Mouse (Mus musculus): Measurements from ENCODE around the gene Sh3rf3. TPM values are rescaled to one million over a fixed set of nuclear protein-coding genes. Genes with fewer than 3 reads are reported as not detected.

Gene Sh3rf3
- polyA plus RNA-seq, 1 experiment from 2014 or later: 0.63 TPM

DNA sequence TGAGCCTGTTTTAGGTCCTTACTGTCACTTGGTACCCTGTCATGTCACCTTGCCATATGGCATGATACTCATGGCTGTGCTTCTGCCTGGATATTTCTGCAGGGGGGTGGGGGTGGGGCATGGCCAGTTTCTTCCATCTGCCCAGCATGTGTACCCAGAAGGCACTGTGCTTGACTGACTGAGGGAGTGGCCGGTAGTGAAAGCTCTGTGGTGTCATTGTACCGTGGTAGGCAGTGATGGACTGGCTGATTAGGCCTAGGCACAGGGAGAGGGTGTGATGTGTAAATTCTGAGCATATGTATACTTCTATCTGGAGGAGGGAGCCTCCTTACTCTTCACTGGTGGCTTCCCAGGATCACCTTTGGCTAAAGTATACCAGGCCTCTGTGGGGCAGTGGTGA, 51.6 kb downstream of the Sh3rf3 start:
- ATAC-seq (replicated peaks; ENCODE audit: insufficient number of reproducible peaks, low FRiP score, low TSS enrichment): no peak
- no peaks in the 10 kb centered on the region for H3K36me3 ChIP-seq (ENCODE audit: control insufficient read depth, insufficient read depth, low read length)
- no peaks in the 10 kb centered on the region for H3K4me1 ChIP-seq (ENCODE audit: control insufficient read depth, insufficient read depth, low read length)
- 74% methylated on average over 2 of the region's 2 CpGs for WGBS (ENCODE audit: insufficient replicate concordance)
- H3K27me3 ChIP-seq (ENCODE audit: control insufficient read depth, insufficient read depth, low read length): no peaks in the 10 kb centered on the region
- no peak overlapping the region for H3K4me3 ChIP-seq (ENCODE audit: low read depth, low read length)
- H3K9ac ChIP-seq (ENCODE audit: low read depth, low read length): no peak overlapping the region
- H3K27ac ChIP-seq (ENCODE audit: low read depth, low read length): no peak overlapping the region
- no peak overlapping the region for H3K4me2 ChIP-seq
- H3K9me3 ChIP-seq (replicated peaks; ENCODE audit: control insufficient read depth, low read length): no peaks in the 10 kb centered on the region

DNA sequence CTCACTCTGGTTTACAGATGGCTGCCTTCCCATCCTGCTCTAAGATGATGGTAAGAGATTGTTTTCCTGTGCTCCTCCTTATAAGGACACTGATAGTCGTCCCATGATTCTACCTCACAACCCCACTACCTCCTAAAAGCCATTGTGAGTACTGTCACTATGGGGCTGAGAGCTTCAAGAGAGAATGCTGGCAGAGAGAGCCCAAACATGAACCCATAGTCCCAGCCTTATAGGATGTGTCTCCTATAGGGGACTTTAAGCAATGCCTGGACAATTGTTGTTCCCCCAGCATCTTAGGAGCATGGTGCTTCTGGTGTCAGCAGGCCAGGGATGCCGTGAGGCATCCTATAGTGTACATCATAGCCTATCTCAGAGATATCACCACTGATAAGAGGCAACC, 54.4 kb downstream of the Sh3rf3 start:
- Histone ChIP-seq H3K36me3 (ENCODE audit: control insufficient read depth, insufficient read depth, low read length) (no peaks in the 10 kb centered on the region), H3K9me3 (replicated peaks; ENCODE audit: control insufficient read depth, low read length) (no peaks in the 10 kb centered on the region), H3K4me1 (ENCODE audit: control insufficient read depth, insufficient read depth, low read length) (no peaks in the 10 kb centered on the region; the same call in 1 of the 2 replicates), H3K4me2 (no peak overlapping the region), H3K9ac (ENCODE audit: low read depth, low read length) (no peak overlapping the region), H3K27me3 (ENCODE audit: control insufficient read depth, insufficient read depth, low read length) (no peaks in the 10 kb centered on the region), H3K4me3 (ENCODE audit: low read depth, low read length) (no peak overlapping the region), H3K27ac (ENCODE audit: low read depth, low read length) (no peak overlapping the region)
- ATAC-seq (replicated peaks; ENCODE audit: insufficient number of reproducible peaks, low FRiP score, low TSS enrichment): no peak
- WGBS (ENCODE audit: insufficient replicate concordance): 64% methylated on average over 2 of the region's 2 CpGs

DNA sequence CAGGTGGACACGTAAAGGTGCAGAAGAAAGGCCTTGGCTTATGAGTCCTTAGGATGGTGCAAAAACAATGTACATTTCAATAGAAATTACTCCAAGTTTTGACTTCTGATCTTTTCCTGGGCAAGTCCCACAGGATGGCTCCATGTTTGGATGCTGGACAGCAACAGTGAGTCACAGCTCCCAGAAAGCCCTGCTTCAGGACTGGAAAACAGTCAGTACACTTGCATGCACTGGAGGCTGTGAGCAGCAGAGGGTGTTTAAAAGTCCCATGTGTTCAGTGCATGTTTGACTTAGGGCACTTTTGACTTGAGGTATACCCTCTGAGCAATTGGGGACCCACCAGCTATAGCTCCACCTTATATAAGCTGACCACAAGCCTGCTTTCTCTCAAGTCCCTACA, 56.7 kb downstream of the Sh3rf3 start:
- WGBS (ENCODE audit: insufficient replicate concordance): 84% methylated on average over 1 of the region's 1 CpGs
- Histone ChIP-seq H3K27me3 (ENCODE audit: control insufficient read depth, insufficient read depth, low read length) (no peaks in the 10 kb centered on the region), H3K27ac (ENCODE audit: low read depth, low read length) (no peak overlapping the region), H3K36me3 (ENCODE audit: control insufficient read depth, insufficient read depth, low read length) (no peaks in the 10 kb centered on the region), H3K9me3 (replicated peaks; ENCODE audit: control insufficient read depth, low read length) (no peaks in the 10 kb centered on the region), H3K4me2 (no peak overlapping the region), H3K4me3 (ENCODE audit: low read depth, low read length) (no peak overlapping the region), H3K9ac (ENCODE audit: low read depth, low read length) (no peak overlapping the region), H3K4me1 (ENCODE audit: control insufficient read depth, insufficient read depth, low read length) (no peaks in the 10 kb centered on the region; the same call in 1 of the 2 replicates)
- ATAC-seq (replicated peaks; ENCODE audit: insufficient number of reproducible peaks, low FRiP score, low TSS enrichment): no peak

DNA sequence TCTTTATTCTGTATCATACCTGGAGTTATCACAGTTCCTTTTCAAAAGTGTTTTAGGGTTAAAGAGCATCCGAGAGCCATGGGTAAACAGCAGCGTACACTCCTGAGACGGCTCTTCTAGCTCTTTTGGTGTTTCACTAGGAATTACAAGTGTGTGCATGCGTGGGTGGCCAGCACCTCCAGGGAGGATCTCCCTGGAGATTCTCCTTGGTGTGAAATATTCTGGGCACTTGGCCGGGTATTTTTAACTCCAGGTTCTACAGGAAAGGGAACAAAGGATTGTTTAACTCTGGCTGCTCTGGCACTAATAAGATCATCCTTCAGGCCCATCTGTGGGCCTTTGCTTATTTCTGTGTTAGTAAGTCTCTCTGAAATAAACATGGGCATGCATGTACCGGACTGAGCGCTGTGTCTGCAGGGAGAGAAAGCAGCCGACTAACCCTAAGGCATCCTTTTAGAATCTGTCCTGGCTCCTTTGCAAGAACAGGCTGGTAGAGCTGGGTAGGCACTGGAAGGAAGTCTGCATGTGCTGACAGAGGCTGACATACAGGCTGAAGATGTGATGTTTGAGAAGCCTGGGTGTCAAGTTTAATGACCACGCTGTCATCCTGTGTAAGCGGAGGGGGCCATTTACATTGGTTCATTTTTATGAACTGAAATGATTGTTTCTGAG, 58.1 kb downstream of the Sh3rf3 start:
- Histone ChIP-seq H3K27me3 (ENCODE audit: control insufficient read depth, insufficient read depth, low read length) (no peaks in the 10 kb centered on the region), H3K36me3 (ENCODE audit: control insufficient read depth, insufficient read depth, low read length) (no peaks in the 10 kb centered on the region), H3K4me2 (no peak overlapping the region), H3K9me3 (replicated peaks; ENCODE audit: control insufficient read depth, low read length) (no peaks in the 10 kb centered on the region), H3K27ac (ENCODE audit: low read depth, low read length) (no peak overlapping the region), H3K4me1 (ENCODE audit: control insufficient read depth, insufficient read depth, low read length) (no peaks in the 10 kb centered on the region; the same call in 1 of the 2 replicates), H3K4me3 (ENCODE audit: low read depth, low read length) (no peak overlapping the region), H3K9ac (ENCODE audit: low read depth, low read length) (no peak overlapping the region)
- WGBS (ENCODE audit: insufficient replicate concordance): 76% methylated on average over 10 of the region's 10 CpGs
- no peak for ATAC-seq (replicated peaks; ENCODE audit: insufficient number of reproducible peaks, low FRiP score, low TSS enrichment)

DNA sequence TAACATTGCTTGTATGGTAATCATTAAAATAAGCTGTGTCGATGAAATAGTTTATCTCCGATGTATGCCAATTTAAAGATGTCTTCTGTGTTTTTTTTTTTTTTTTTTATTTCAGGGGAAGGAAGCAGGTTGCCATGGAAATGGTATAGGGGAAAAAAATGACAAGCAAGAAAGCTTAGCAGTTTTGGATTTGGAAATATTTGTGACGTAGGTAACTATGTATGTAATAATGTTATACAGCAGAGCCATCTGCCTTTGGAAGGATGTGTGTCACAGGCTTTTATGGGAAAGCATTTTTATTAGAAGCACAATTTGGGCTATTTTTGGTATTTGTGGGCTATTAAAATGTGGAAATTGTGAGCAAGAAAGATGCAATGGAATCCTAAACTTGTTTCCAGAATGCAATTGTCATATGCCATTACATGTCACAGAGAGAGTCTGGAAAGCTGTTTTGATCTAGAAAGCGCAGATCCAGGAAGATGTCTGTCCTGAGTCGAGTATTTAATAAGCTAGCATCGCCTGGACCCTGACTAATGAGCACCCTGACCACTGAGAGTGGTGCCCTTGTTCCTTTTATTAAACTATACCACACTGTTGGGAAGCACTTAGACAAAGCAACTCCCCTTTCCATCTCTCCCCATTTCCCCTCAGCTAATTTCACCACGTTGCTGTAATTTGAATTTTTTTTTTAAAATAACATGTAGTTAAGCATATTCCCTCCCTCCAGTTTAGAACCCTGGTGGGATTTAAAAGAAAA, 58.8 kb downstream of the Sh3rf3 start:
- no peak overlapping the region for H3K4me3 ChIP-seq (ENCODE audit: low read depth, low read length)
- no peak overlapping the region for H3K27ac ChIP-seq (ENCODE audit: low read depth, low read length)
- no peaks in the 10 kb centered on the region for H3K9me3 ChIP-seq (replicated peaks; ENCODE audit: control insufficient read depth, low read length)
- no peak overlapping the region for H3K4me2 ChIP-seq
- H3K4me1 ChIP-seq (ENCODE audit: control insufficient read depth, insufficient read depth, low read length): no peaks in the 10 kb centered on the region; the same call in 1 of the 2 replicates
- WGBS (ENCODE audit: insufficient replicate concordance): 81% methylated on average over 7 of the region's 7 CpGs
- H3K27me3 ChIP-seq (ENCODE audit: control insufficient read depth, insufficient read depth, low read length): no peaks in the 10 kb centered on the region
- no peak for ATAC-seq (replicated peaks; ENCODE audit: insufficient number of reproducible peaks, low FRiP score, low TSS enrichment)
- H3K9ac ChIP-seq (ENCODE audit: low read depth, low read length): no peak overlapping the region
- no peaks in the 10 kb centered on the region for H3K36me3 ChIP-seq (ENCODE audit: control insufficient read depth, insufficient read depth, low read length)

DNA sequence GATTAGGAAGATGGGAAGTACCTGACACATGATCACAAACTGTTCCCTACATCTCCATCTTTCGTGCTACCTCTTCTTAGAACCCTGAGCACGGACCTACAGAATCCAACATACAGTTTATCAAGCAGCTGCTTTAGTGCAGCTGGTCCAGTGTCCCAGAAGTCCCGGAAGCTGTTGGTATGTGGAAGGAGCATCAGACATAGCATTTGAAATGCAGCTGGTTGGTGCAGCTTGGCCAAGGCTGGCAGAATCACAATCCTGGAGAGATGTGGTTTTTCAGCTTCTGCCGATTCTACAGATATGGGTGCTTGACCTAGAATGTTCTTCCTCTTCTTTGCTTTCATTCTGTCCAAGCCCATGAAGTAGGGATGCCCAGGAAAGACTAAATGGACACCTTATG, 64.7 kb downstream of the Sh3rf3 start:
- 85% methylated on average over 4 of the region's 4 CpGs for WGBS (ENCODE audit: insufficient replicate concordance)
- Histone ChIP-seq H3K4me2 (no peak overlapping the region), H3K9me3 (replicated peaks; ENCODE audit: control insufficient read depth, low read length) (no peaks in the 10 kb centered on the region), H3K27me3 (ENCODE audit: control insufficient read depth, insufficient read depth, low read length) (no peaks in the 10 kb centered on the region), H3K36me3 (ENCODE audit: control insufficient read depth, insufficient read depth, low read length) (no peaks in the 10 kb centered on the region), H3K9ac (ENCODE audit: low read depth, low read length) (no peak overlapping the region), H3K27ac (ENCODE audit: low read depth, low read length) (no peak overlapping the region), H3K4me1 (ENCODE audit: control insufficient read depth, insufficient read depth, low read length) (no peaks in the 10 kb centered on the region), H3K4me3 (ENCODE audit: low read depth, low read length) (no peak overlapping the region)
- no peak for ATAC-seq (replicated peaks; ENCODE audit: insufficient number of reproducible peaks, low FRiP score, low TSS enrichment)

DNA sequence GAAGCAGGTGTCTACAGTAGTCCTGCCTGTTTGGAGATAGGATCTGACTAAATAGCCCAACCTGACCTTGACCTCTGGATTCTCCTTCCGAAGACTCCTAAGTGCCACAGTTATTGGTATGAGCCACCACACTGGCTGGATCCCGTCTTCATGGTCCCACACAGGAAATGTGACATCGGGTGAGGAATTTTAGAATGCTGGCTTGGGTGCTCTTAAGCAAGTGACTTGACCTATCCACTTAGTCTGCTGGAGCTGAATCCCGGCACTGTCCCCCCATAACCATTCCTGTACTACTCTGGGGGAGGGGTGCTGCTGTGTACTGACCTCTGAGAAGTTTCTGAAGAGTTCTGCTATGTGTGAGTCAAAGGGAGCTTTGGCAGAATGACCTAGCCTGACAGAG, 65.5 kb downstream of the Sh3rf3 start:
- Histone ChIP-seq H3K4me2 (no peak overlapping the region), H3K27me3 (ENCODE audit: control insufficient read depth, insufficient read depth, low read length) (no peaks in the 10 kb centered on the region), H3K9ac (ENCODE audit: low read depth, low read length) (no peak overlapping the region), H3K9me3 (replicated peaks; ENCODE audit: control insufficient read depth, low read length) (no peaks in the 10 kb centered on the region), H3K36me3 (ENCODE audit: control insufficient read depth, insufficient read depth, low read length) (no peaks in the 10 kb centered on the region), H3K4me3 (ENCODE audit: low read depth, low read length) (no peak overlapping the region), H3K4me1 (ENCODE audit: control insufficient read depth, insufficient read depth, low read length) (no peaks in the 10 kb centered on the region), H3K27ac (ENCODE audit: low read depth, low read length) (no peak overlapping the region)
- no peak for ATAC-seq (replicated peaks; ENCODE audit: insufficient number of reproducible peaks, low FRiP score, low TSS enrichment)
- 75% methylated on average over 4 of the region's 4 CpGs for WGBS (ENCODE audit: insufficient replicate concordance)

DNA sequence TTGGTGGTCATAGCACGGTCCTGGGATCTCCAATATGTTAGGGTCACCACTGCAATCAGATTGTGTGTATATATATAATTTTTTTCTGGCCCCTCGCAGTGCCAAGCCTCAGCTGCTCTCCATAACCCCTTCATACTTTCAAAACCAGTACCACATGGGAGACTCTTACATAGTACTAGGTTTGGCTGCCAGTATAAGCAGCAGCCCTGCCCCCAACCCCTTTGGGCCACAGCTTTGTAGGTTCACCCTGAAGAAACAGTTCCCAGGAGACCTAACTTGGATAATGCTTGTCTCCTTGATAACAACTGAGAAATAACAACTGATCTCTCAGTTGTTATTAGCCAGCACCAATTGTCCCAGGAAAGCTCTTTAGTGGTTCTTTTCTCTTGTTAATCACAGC, 69.6 kb downstream of the Sh3rf3 start:
- Histone ChIP-seq H3K4me2 (no peak overlapping the region), H3K9ac (ENCODE audit: low read depth, low read length) (no peak overlapping the region), H3K27me3 (ENCODE audit: control insufficient read depth, insufficient read depth, low read length) (no peaks in the 10 kb centered on the region), H3K4me1 (ENCODE audit: control insufficient read depth, insufficient read depth, low read length) (no peaks in the 10 kb centered on the region), H3K4me3 (ENCODE audit: low read depth, low read length) (no peak overlapping the region), H3K9me3 (replicated peaks; ENCODE audit: control insufficient read depth, low read length) (no peaks in the 10 kb centered on the region), H3K27ac (ENCODE audit: low read depth, low read length) (no peak overlapping the region), H3K36me3 (ENCODE audit: control insufficient read depth, insufficient read depth, low read length) (no peaks in the 10 kb centered on the region)
- 86% methylated on average over 2 of the region's 2 CpGs for WGBS (ENCODE audit: insufficient replicate concordance)
- no peak for ATAC-seq (replicated peaks; ENCODE audit: insufficient number of reproducible peaks, low FRiP score, low TSS enrichment)

DNA sequence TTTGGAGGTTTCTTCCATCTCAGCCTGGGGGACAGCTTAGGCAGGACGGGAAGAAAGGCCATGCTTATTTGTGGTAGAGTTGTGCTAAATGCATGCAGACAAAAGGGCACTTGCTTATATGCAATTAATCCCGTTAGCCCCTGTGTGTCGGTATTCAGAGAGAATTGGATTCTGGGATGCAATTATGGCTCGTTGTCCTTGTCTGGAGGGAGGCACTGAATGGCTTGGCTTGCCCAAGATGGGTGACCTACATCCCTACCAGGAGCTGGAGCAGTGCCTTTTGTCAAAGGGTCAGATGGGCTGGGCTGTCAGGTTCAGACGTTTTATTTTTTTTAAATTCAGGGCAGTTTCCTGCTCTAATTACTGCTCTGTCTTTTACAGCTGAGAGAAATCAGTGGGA, 72.2 kb downstream of the Sh3rf3 start:
- H3K27ac ChIP-seq (ENCODE audit: low read depth, low read length): no peak overlapping the region

More for the DNA sequence above, 72.2 kb downstream of the Sh3rf3 start:
- Histone ChIP-seq H3K4me3 (ENCODE audit: low read depth, low read length) (no peak overlapping the region), H3K9me3 (replicated peaks; ENCODE audit: control insufficient read depth, low read length) (no peaks in the 10 kb centered on the region), H3K27me3 (ENCODE audit: control insufficient read depth, insufficient read depth, low read length) (no peaks in the 10 kb centered on the region), H3K9ac (ENCODE audit: low read depth, low read length) (no peak overlapping the region), H3K4me1 (ENCODE audit: control insufficient read depth, insufficient read depth, low read length) (no peaks in the 10 kb centered on the region), H3K4me2 (no peak overlapping the region), H3K36me3 (ENCODE audit: control insufficient read depth, insufficient read depth, low read length) (no peaks in the 10 kb centered on the region)
- ATAC-seq (replicated peaks; ENCODE audit: insufficient number of reproducible peaks, low FRiP score, low TSS enrichment): no peak
- WGBS (ENCODE audit: insufficient replicate concordance): 56% methylated on average over 5 of the region's 5 CpGs
